Mouse (Mus musculus): ENCODE measurements at regions not wholly inside any gene's neighbourhood (a gene's known extent, or its start where the extent isn't known, plus 50 kb on each side); places are given as distances from the start of the nearest gene placed in this dataset.

- no peak for DNase-seq (ENCODE audit: low spot score in 2 of 2)
Observed at GRCm38 (mm10) chr14:18394071-18394745, 62.5 kb upstream of the Ube2e1 start.

- no peak for DNase-seq (ENCODE audit: low spot score in 2 of 2)
Observed at GRCm38 (mm10) chr14:18391824-18392486, 60.3 kb upstream of the Ube2e1 start.

- no peak for DNase-seq (ENCODE audit: low spot score in 2 of 2)
Observed at GRCm38 (mm10) chr14:18389390-18389789, 57.7 kb upstream of the Ube2e1 start.

- no peak for DNase-seq (ENCODE audit: low spot score in 2 of 2)
Observed at GRCm38 (mm10) chr14:18385953-18386668, 54.5 kb upstream of the Ube2e1 start.

Measured in cerebellum, postnatal 4 days (tissue).